Mouse (Mus musculus): ENCODE measurements around the gene Rpl26.

- TF ChIP-seq CTCF (IDR thresholded peaks at IDR 0.05; ENCODE audit: extremely low read depth, insufficient read depth, insufficient read length, insufficient replicate concordance) (no peak), POLR2A (IDR thresholded peaks at IDR 0.05; ENCODE audit: low read depth, low read length) (no peak)
Observed at GRCm38 (mm10) chr11:68890625-68891024, 10.8 kb upstream of the Rpl26 start.

Measured in spleen, adult 2 months (tissue).